Mouse (Mus musculus) thymus, adult 2 months (tissue): ENCODE measurements around the gene Rsph6a. TPM values are rescaled to one million over a fixed set of nuclear protein-coding genes. Genes with fewer than 3 reads are reported as not detected.

Experiments used
- DNase-seq: peaks from one replicate; pipeline ENCODE4 v3.0.0; 2021
- H3K27ac ChIP-seq: fragments of 200-500 bp; 2 replicates; pipeline ENCODE4 v1.5.1; 2012; ENCODE audit warnings: low read length, control low read depth; ENCODE audit not compliant: control insufficient read depth, insufficient read depth
- H3K27me3 ChIP-seq: fragments of 200-500 bp; 2 replicates; pipeline ENCODE4 v1.6.1; 2012; ENCODE audit warnings: mild to moderate bottlenecking, low read length, moderate library complexity, mixed read lengths; ENCODE audit not compliant: control insufficient read depth, insufficient read depth
- H3K36me3 ChIP-seq: fragments of 200-500 bp; 2 replicates; pipeline ENCODE4 v1.6.1; 2012; ENCODE audit warnings: mild to moderate bottlenecking, low read length, moderate library complexity; ENCODE audit not compliant: control insufficient read depth, insufficient read depth
- H3K4me1 ChIP-seq: fragments of 200-500 bp; replicated peaks from 2 replicates; pipeline ENCODE4 v1.6.1; 2012; ENCODE audit warnings: low read length; ENCODE audit not compliant: control insufficient read depth, insufficient read depth
- H3K4me3 ChIP-seq: fragments of 200-500 bp; 2 replicates; pipeline ENCODE4 v1.5.1; 2012; ENCODE audit warnings: mild to moderate bottlenecking, low read length, control low read depth, moderate library complexity; ENCODE audit not compliant: control insufficient read depth, insufficient read depth
- CTCF ChIP-seq: fragments of 200-500 bp; IDR thresholded peaks from 2 replicates; pipeline ENCODE4 v1.5.1; 2012; ENCODE audit warnings: mild to moderate bottlenecking, control low read depth, low read length, moderate library complexity, borderline replicate concordance; ENCODE audit not compliant: control insufficient read depth, poor library complexity, insufficient read depth; ENCODE audit errors: extremely low read depth
- POLR2A ChIP-seq: fragments of 200-500 bp; IDR thresholded peaks from 2 replicates; pipeline ENCODE4 v1.6.1; 2012; ENCODE audit warnings: mild to moderate bottlenecking, low read length, control low read depth, moderate library complexity; ENCODE audit not compliant: control insufficient read depth, poor library complexity, insufficient read depth; ENCODE audit errors: extremely low read depth
- WGBS: fragments of 180-500 bp; shearing (Covaris S2); methylation state at CpG from one replicate; pipeline ENCODE4 v1.1.7; 2018; 5-methylcytosine and 5-hydroxymethylcytosine counted together
- polyA plus RNA-seq: library from polyadenylated mRNA; depleted of rRNA; stranded (reverse); fragments of >200 nt; gene quantifications from 2 replicates; pipeline ENCODE4 v1.2.3, GENCODE M21; 2012

The Rsph6a gene
- polyA plus RNA-seq, 1 experiment: 0.18 TPM

GRCm38 (mm10) chr7:19094471-19094825 is 40.0 kb downstream of the Rsph6a start, which contains the start of gene Six5:
Gene Six5, plus strand, starts transcription at chr7:19094594.
- Histone ChIP-seq H3K36me3 (no peaks in the 10 kb centered on the region), H3K4me1 (peaks cover 26% of the 10 kb centered on the region), H3K4me3 (peak within 1 kb of the TSS; percentile 79), H3K27ac (peak within 1 kb of the TSS; percentile 48; the same call in 1 of the 2 replicates), H3K27me3 (peaks cover 18% of the 10 kb centered on the region)
- under 1% methylated on average over 35 of the region's 36 CpGs for WGBS
- TF ChIP-seq CTCF (no peak), POLR2A (no peak; the same call in 1 of the 2 replicates)
- peak; percentile 65 for DNase-seq

GRCm38 (mm10) chr7:19094826-19095750 is 40.6 kb downstream of the Rsph6a start:
- DNase-seq: peak; percentile 44
- no peak for TF ChIP-seq POLR2A
- no peak; the same call in 1 of the 2 replicates for TF ChIP-seq CTCF
- WGBS: under 1% methylated on average over 87 of the region's 87 CpGs
- Histone ChIP-seq H3K27ac (no peak overlapping the region), H3K4me1 (peaks cover 26% of the 10 kb centered on the region), H3K27me3 (peaks cover 18% of the 10 kb centered on the region), H3K4me3 (peak overlapping the region; percentile 79), H3K36me3 (no peaks in the 10 kb centered on the region)

DNA sequence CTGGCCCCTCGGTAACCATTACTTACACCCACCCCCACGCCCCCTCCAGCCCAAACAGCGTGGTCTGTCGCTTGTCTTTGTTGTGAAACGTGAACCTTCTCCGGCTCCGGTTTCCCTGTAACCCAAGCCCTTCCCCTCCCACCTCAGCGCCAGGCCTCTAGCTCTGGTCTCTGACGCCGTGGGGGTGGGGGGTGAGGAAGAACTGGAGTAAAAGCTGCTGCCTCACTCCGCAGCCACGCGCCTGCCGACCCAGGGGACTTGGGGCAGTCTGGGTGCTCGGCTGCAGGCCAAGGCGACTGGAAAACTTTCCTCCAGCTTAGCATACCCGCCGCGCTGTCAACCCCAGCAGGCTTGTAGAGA is 41.2 kb downstream of the Rsph6a start:
- Histone ChIP-seq H3K27ac (no peak overlapping the region), H3K27me3 (peaks cover 18% of the 10 kb centered on the region), H3K4me1 (peaks cover 26% of the 10 kb centered on the region), H3K36me3 (no peaks in the 10 kb centered on the region), H3K4me3 (peak overlapping the region; percentile 79; the same call in 1 of the 2 replicates)
- 9% methylated on average over 19 of the region's 19 CpGs for WGBS
- DNase-seq: no peak
- TF ChIP-seq POLR2A (no peak), CTCF (no peak)

- Histone ChIP-seq H3K36me3 (no peaks in the 10 kb centered on the region), H3K4me1 (peaks cover 26% of the 10 kb centered on the region), H3K4me3 (no peak overlapping the region), H3K27ac (no peak overlapping the region), H3K27me3 (peaks cover 18% of the 10 kb centered on the region)
- no peak for TF ChIP-seq CTCF
- no peak for TF ChIP-seq POLR2A
- 86% methylated on average over 5 of the region's 5 CpGs for WGBS
- no peak for DNase-seq
These were observed 42.0 kb downstream of the Rsph6a start for GRCm38 (mm10) chr7:19096421-19096976.

- H3K4me1 ChIP-seq: peaks cover 26% of the 10 kb centered on the region
- 94% methylated on average over 2 of the region's 2 CpGs for WGBS
- no peak overlapping the region for H3K27ac ChIP-seq
- H3K27me3 ChIP-seq: peaks cover 18% of the 10 kb centered on the region
- no peak for TF ChIP-seq POLR2A
- TF ChIP-seq CTCF: no peak
- no peak for DNase-seq
- H3K36me3 ChIP-seq: no peaks in the 10 kb centered on the region
- no peak overlapping the region for H3K4me3 ChIP-seq
These were observed 42.7 kb downstream of the Rsph6a start for GRCm38 (mm10) chr7:19097217-19097616.

- no peaks in the 10 kb centered on the region for H3K36me3 ChIP-seq
- H3K27me3 ChIP-seq: peaks cover 11% of the 10 kb centered on the region
- DNase-seq: no peak
- H3K27ac ChIP-seq: no peak overlapping the region
- TF ChIP-seq POLR2A (no peak), CTCF (no peak)
- peaks cover 20% of the 10 kb centered on the region for H3K4me1 ChIP-seq
- no peak overlapping the region for H3K4me3 ChIP-seq
These were observed 43.4 kb downstream of the Rsph6a start for GRCm38 (mm10) chr7:19097863-19098262.

- H3K36me3 ChIP-seq: no peaks in the 10 kb centered on the region
- 91% methylated on average over 7 of the region's 7 CpGs for WGBS
- peaks cover 11% of the 10 kb centered on the region for H3K27me3 ChIP-seq
- TF ChIP-seq POLR2A: no peak
- TF ChIP-seq CTCF: no peak
- no peak for DNase-seq
- H3K27ac ChIP-seq: no peak overlapping the region
- H3K4me3 ChIP-seq: no peak overlapping the region
- peaks cover 14% of the 10 kb centered on the region for H3K4me1 ChIP-seq
These were observed 44.3 kb downstream of the Rsph6a start for GRCm38 (mm10) chr7:19098811-19099210.
